Mouse (Mus musculus) megakaryocyte-erythroid progenitor cell, adult 5-6 weeks (primary cell): ENCODE results near the gene Itgb1. TPM values are rescaled to one million over a fixed set of nuclear protein-coding genes. Genes with fewer than 3 reads are reported as not detected.

Source experiments
- ATAC-seq: replicated peaks from 2 replicates; pipeline ENCODE4 v1.8.0; 2016; ENCODE audit warnings: mild to moderate bottlenecking, inconsistent platforms; ENCODE audit not compliant: severe bottlenecking, poor library complexity, low FRiP score, low TSS enrichment
- total RNA-seq, 2 experiments: library from RNA; stranded (forward) in 1 of 2; stranded (reverse) in 1 of 2; fragments of 200-1000, 215-1000 nt in 1 of 2; fragments of >200 nt in 1 of 2; fragmentation: Nextera tagmentation in 1 of 2; gene quantifications; 2 replicates each; pipeline ENCODE4 v1.2.3; 2014 to 2017

Gene Itgb1
- total RNA-seq, 2 experiments from 2014 or later, result 65.5 to 164 TPM

- ATAC-seq, result no peak
These were observed 4.7 kb upstream of the Itgb1 start for GRCm38 (mm10) chr8:128680548-128681325.

GRCm38 (mm10) chr8:128681970-128682369 lies 3.5 kb upstream of the Itgb1 start:
- no peak for ATAC-seq

GRCm38 (mm10) chr8:128684609-128685506 lies 596 bp upstream of the Itgb1 start:
- ATAC-seq, result peak; percentile 64

- ATAC-seq, result no peak
These were observed 1.1 kb downstream of the Itgb1 start for GRCm38 (mm10) chr8:128686429-128686990.

- peak; percentile 38 for ATAC-seq
These were observed 3.2 kb downstream of the Itgb1 start for GRCm38 (mm10) chr8:128688679-128689078.

- ATAC-seq, result peak; percentile 35
These were observed 4.6 kb downstream of the Itgb1 start for GRCm38 (mm10) chr8:128690056-128690455.

GRCm38 (mm10) chr8:128696701-128697397 lies 11.4 kb downstream of the Itgb1 start:
- peak; percentile 67 for ATAC-seq

- peak; percentile 19; the same call in 1 of the 2 replicates for ATAC-seq
These were observed 12.5 kb downstream of the Itgb1 start for GRCm38 (mm10) chr8:128697945-128698344.

- no peak for ATAC-seq
These were observed 18.9 kb downstream of the Itgb1 start for GRCm38 (mm10) chr8:128704376-128704775.

GRCm38 (mm10) chr8:128704836-128705235 lies 19.4 kb downstream of the Itgb1 start:
- ATAC-seq, result no peak

- peak; percentile 92 for ATAC-seq
These were observed 23.8 kb downstream of the Itgb1 start for GRCm38 (mm10) chr8:128709261-128709660.

GRCm38 (mm10) chr8:128716184-128716583 lies 30.7 kb downstream of the Itgb1 start:
- no peak for ATAC-seq

- peak; percentile 66 for ATAC-seq
These were observed 39.4 kb downstream of the Itgb1 start for GRCm38 (mm10) chr8:128724819-128725218.

- ATAC-seq, result no peak
These were observed 41.8 kb downstream of the Itgb1 start for GRCm38 (mm10) chr8:128727213-128727612.

GRCm38 (mm10) chr8:128732254-128732653 lies 46.8 kb downstream of the Itgb1 start:
- no peak for ATAC-seq

GRCm38 (mm10) chr8:128734118-128734517 lies 48.7 kb downstream of the Itgb1 start:
- peak; percentile 91 for ATAC-seq

GRCm38 (mm10) chr8:128735692-128736091 lies 50.2 kb downstream of the Itgb1 start:
- no peak for ATAC-seq
